Mouse (Mus musculus): Measurements from ENCODE around the gene Htr1d. TPM values are rescaled to one million over a fixed set of nuclear protein-coding genes. Genes with fewer than 3 reads are reported as not detected.

The Htr1d gene
- polyA plus RNA-seq (2016; fragmentation: Nextera tagmentation; extraction: Ambion mirVana): 0.16 TPM in 2 replicates

DNA sequence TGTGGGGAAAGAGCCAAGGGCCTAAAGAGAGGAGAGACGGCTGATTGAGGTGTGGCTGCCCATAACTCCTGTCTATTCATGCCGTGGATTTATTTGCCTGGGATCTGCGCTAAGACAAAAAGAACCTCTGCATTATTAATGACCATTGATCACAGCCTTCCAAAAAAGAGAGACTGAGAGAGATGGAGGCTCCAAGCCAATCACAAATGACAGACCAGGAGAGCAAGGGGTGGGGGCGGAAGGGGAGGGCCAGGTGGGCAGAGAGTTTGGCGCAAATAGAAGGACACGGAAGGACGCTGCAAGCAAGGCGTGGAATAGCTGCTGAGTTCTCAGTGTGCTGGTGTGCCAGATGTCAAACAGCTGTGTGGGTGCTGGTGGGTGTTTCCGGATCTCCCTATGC, at the start of gene Htr1d:
Gene Htr1d (plus strand): TSS at position 301 of the 400 bp plus-strand sequence.
- no peak within 1 kb of the TSS; the same call in 1 of the 2 replicates for H3K27ac ChIP-seq (replicated peaks)
- 80% methylated on average over 9 of the region's 9 CpGs for WGBS
- peaks cover 96% of the 10 kb centered on the region for H3K27me3 ChIP-seq (replicated peaks; ENCODE audit: low read depth, poor library complexity, severe bottlenecking)
- peaks cover 41% of the 10 kb centered on the region for H3K4me1 ChIP-seq
- H3K4me3 ChIP-seq: peak within 1 kb of the TSS; percentile 67
- H3K36me3 ChIP-seq (replicated peaks): no peaks in the 10 kb centered on the region
- H3K9me3 ChIP-seq: no peaks in the 10 kb centered on the region
- no peak for DNase-seq (ENCODE audit: low spot score)

DNA sequence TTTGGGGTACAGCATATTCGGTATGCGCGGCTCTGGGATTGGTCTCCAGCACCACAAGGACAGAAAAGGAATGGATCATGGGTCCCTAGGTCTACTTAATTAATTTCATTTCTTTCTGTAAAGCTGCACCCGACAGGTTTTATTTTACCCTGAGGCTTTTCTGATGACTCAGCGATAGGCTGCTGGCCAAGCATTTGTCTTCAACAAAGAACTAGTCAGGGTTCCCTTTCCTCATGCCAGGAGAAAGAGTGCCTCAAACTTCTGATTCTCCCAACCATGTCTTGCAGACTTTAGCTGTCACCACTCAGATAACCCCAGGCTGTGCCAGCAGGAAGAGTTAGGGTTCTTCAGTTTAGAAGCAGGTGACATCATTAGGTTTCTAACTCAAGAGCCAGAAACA, 46.3 kb upstream of the Htr1d start:
- H3K36me3 ChIP-seq (replicated peaks): no peaks in the 10 kb centered on the region
- no peak for DNase-seq (ENCODE audit: low spot score)
- H3K9me3 ChIP-seq: no peaks in the 10 kb centered on the region
- peaks cover 9% of the 10 kb centered on the region; the same call in 1 of the 2 replicates for H3K4me1 ChIP-seq
- no peaks in the 10 kb centered on the region for H3K27me3 ChIP-seq (replicated peaks; ENCODE audit: low read depth, poor library complexity, severe bottlenecking)
- no peak overlapping the region for H3K4me3 ChIP-seq
- 88% methylated on average over 5 of the region's 5 CpGs for WGBS
- H3K27ac ChIP-seq (replicated peaks): no peak overlapping the region

DNA sequence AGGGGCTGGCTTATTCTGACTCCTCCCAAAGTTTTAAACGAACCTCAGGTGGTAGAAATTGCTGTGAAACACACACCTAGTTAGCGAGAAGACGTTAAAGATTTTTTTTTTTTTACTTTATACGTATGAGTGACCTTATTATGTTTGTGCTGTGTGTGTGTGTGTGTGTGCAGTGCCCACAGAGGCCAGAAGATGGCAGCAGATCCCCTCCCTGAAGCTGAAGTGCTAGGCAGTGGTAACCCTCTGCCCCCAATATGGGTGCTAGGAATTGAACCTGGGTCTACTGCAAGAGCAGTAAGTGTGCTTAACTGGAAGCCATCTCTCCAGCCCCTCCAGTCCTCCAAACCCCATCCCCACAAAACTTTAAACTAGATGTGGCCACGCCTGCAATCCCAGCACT, 40.3 kb upstream of the Htr1d start:
- DNase-seq (ENCODE audit: low spot score): no peak
- Histone ChIP-seq H3K9me3 (no peaks in the 10 kb centered on the region), H3K4me3 (no peak overlapping the region), H3K36me3 (replicated peaks) (no peaks in the 10 kb centered on the region), H3K4me1 (peaks cover 4% of the 10 kb centered on the region; the same call in 1 of the 2 replicates), H3K27ac (replicated peaks) (no peak overlapping the region), H3K27me3 (replicated peaks; ENCODE audit: low read depth, poor library complexity, severe bottlenecking) (no peaks in the 10 kb centered on the region)
- WGBS: 86% methylated on average over 5 of the region's 5 CpGs

DNA sequence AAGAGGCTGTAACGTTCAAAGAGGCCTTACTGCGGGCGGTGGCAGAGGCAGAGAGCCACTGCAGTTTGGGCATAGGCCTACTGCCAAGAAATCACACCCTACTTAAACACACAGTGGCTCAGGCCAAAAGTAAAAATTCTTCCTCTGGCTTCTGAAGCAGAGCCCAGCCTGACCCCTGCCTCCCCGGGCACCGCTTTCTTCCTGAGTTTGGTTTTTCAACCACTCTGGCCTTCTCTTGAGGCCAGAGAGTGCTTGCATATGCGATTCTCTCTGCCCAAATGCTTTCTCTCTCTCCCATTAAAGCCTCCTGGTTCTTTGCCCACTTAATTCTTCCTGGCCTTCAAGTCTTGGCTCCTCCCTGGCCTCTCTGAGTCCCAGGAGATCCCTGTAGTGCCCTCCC, 39.5 kb upstream of the Htr1d start:
- Histone ChIP-seq H3K27ac (replicated peaks) (no peak overlapping the region), H3K4me3 (no peak overlapping the region), H3K36me3 (replicated peaks) (no peaks in the 10 kb centered on the region), H3K9me3 (no peaks in the 10 kb centered on the region), H3K27me3 (replicated peaks; ENCODE audit: low read depth, poor library complexity, severe bottlenecking) (no peaks in the 10 kb centered on the region), H3K4me1 (peaks cover 7% of the 10 kb centered on the region; the same call in 1 of the 2 replicates)
- WGBS: 84% methylated on average over 6 of the region's 6 CpGs
- no peak for DNase-seq (ENCODE audit: low spot score)

DNA sequence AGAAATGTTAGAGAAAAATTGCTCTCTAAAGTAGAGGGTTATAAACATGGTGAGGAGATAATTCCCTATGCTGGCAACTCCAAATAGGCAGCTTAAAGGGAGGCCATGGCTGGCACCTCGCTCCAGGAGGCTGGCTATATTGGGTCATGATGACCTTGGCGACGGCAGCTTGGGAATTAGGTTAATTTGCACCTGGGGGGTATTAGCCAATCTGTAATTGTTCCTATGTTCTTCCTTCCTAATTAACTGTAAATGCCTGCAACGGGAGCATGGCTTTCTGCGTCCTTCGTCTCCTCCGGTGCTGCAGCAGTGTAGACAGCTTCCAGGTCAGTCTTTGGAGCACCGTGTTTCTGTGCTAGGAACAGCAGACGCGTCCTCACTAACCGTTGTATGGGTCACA, 36.1 kb upstream of the Htr1d start:
- H3K9me3 ChIP-seq: no peaks in the 10 kb centered on the region
- 66% methylated on average over 11 of the region's 11 CpGs for WGBS
- no peak overlapping the region for H3K27ac ChIP-seq (replicated peaks)
- H3K4me1 ChIP-seq: peaks cover 7% of the 10 kb centered on the region; the same call in 1 of the 2 replicates
- no peak for DNase-seq (ENCODE audit: low spot score)
- no peaks in the 10 kb centered on the region for H3K36me3 ChIP-seq (replicated peaks)
- H3K4me3 ChIP-seq: no peak overlapping the region
- no peaks in the 10 kb centered on the region for H3K27me3 ChIP-seq (replicated peaks; ENCODE audit: low read depth, poor library complexity, severe bottlenecking)

DNA sequence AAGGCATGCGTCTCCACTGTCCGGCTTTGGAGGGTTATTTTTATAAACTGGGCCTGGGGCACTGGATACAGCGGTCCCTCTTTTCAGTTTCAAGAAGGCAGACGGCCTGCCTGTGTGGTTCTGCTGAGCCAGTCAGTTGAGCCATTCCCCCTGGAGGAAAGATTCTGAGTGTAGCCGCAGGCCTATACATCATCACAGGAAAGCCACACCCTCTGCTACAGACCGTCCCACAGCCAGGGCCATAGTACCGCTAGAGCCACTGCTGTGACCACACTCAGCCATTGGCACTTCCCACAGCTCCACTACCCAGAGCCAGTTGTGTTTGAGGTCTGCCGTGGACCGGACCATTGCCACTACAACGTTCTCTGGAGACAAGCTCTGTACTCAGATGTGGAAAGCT, 21.5 kb upstream of the Htr1d start:
- Histone ChIP-seq H3K36me3 (replicated peaks) (no peaks in the 10 kb centered on the region), H3K9me3 (no peaks in the 10 kb centered on the region), H3K4me1 (0 out of 2 replicates have a peak, but pooled peaks cover 5% of the 10 kb centered on the region), H3K27ac (replicated peaks) (no peak overlapping the region), H3K27me3 (replicated peaks; ENCODE audit: low read depth, poor library complexity, severe bottlenecking) (no peaks in the 10 kb centered on the region), H3K4me3 (no peak overlapping the region)
- WGBS: 86% methylated on average over 10 of the region's 10 CpGs
- no peak for DNase-seq (ENCODE audit: low spot score)

DNA sequence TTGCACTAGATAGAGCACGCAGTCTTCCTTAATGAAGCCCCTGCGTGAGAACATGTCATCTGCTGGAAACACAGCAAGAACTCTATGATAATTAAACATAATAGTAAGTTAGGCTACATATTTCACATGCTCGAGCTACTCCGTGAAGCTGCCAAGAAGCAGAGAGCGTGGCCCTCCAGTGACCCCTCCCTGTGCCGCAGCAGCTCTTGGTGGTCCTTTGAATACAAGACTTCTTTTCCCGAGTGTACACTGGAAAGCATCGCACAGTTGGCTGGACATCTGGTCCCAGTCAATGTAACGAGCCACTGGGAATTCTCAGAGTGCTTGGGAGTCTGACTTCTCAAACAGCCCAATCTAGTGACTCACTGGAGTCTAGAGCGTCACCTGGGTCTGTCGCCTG, 15.5 kb upstream of the Htr1d start:
- Histone ChIP-seq H3K27me3 (replicated peaks; ENCODE audit: low read depth, poor library complexity, severe bottlenecking) (no peaks in the 10 kb centered on the region), H3K36me3 (replicated peaks) (no peaks in the 10 kb centered on the region), H3K9me3 (no peaks in the 10 kb centered on the region; the same call in 1 of the 2 replicates), H3K27ac (replicated peaks) (no peak overlapping the region), H3K4me3 (no peak overlapping the region), H3K4me1 (peaks cover 4% of the 10 kb centered on the region; the same call in 1 of the 2 replicates)
- DNase-seq (ENCODE audit: low spot score): peak; percentile 21
- 67% methylated on average over 11 of the region's 11 CpGs for WGBS

DNA sequence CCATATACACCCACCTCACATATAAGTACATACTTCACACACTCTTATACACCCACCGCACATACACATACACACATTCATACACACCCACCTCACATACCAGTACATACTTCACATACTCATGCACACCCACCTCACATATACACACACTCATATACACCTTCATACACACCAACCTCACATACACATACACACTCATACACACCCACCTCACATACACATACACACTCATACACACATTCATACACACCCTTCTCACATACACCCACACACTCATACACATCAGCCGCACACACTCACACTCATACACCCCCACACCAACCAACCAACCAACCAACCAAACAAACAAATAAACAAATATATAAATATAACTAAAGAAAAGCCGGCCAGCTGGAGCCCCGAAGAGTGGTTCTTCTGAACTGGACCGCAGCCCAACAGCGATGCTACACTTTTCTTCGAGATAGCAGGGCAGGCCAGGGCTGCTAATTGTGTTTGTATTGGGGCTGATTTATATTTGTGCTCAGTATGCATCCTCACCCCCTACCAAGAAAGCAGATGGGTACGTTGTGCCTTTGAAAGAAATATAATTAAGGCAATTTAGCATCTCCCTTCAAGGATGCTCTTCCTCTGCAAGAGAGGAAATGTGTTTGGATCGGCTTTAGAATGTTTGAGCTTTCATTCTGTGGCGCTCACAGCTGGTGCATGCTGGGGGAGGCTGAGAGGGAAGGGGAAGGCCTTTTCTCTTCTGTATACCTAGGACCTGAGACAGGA, 11.1 kb upstream of the Htr1d start:
- Histone ChIP-seq H3K4me1 (peaks cover 4% of the 10 kb centered on the region; the same call in 1 of the 2 replicates), H3K36me3 (replicated peaks) (no peaks in the 10 kb centered on the region), H3K27me3 (replicated peaks; ENCODE audit: low read depth, poor library complexity, severe bottlenecking) (no peaks in the 10 kb centered on the region), H3K4me3 (no peak overlapping the region), H3K9me3 (no peaks in the 10 kb centered on the region; the same call in 1 of the 2 replicates), H3K27ac (replicated peaks) (no peak overlapping the region)
- WGBS: 82% methylated on average over 10 of the region's 10 CpGs
- DNase-seq (ENCODE audit: low spot score): no peak

DNA sequence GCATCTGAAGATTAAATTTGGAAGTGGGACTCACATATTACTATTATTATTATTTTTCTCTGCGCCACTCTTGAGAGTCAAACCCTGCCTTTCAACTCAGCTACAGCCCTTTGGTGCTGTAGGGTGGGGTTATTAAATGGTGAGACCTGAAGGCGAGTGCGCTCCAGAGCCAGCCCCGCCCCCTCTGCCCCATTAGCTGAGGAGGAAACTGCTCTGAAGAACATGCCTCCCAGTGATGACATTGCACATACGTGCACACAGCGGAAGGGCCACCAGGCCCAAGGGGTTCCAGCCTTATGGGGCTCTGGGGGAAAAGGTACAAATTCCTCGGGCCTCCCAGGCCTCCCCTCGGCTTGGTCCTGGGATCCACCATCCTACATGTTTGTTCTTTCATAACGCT, 7.8 kb upstream of the Htr1d start:
- DNase-seq (ENCODE audit: low spot score): no peak
- Histone ChIP-seq H3K4me1 (peaks cover 13% of the 10 kb centered on the region), H3K4me3 (no peak overlapping the region), H3K27me3 (replicated peaks; ENCODE audit: low read depth, poor library complexity, severe bottlenecking) (peaks cover 32% of the 10 kb centered on the region), H3K27ac (replicated peaks) (no peak overlapping the region), H3K9me3 (no peaks in the 10 kb centered on the region), H3K36me3 (replicated peaks) (no peaks in the 10 kb centered on the region)
- WGBS: 87% methylated on average over 9 of the region's 9 CpGs

DNA sequence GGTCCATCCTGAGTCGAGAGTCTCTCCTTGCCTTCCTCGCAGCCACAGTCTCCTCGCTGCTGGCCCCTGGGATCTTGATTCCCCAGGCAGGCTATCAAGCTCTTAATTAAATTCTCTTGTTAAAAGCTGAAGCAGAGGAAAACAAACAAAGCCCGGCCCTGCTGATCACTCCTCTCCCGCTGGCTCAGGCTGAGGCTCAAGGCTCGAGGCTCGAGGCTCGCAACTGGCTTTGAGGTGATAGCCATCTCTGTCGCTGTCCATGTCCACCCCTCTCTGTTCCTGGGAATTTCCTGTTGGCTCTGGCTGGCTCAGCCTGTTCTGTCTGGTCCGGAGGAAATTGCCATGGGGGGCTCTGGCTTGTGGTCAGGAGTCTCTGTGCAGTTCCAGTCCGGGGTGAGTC, 4.4 kb upstream of the Htr1d start:
- DNase-seq (ENCODE audit: low spot score): peak; percentile 27
- peaks cover 67% of the 10 kb centered on the region for H3K27me3 ChIP-seq (replicated peaks; ENCODE audit: low read depth, poor library complexity, severe bottlenecking)
- 7% methylated on average over 11 of the region's 11 CpGs for WGBS

DNA sequence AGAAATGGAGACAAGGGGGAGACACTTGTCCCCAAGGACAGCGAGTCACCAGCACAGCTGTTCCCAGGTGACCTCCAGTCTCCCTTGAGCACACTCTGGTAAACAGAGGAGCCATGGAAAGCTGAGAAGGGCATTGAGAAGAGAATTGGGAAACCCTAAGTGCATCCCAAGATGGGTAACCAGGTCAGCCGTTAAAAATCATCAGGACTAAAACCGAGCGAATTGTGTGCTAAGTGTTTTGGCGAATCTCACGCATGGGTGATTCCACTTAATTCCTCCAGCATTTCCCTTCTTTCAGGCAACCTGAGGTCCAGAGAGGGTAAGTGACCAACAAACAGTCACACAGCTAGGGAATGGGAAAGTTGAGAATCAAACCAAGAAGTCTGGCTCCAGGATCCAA, 3.9 kb upstream of the Htr1d start:
- H3K36me3 ChIP-seq (replicated peaks): no peaks in the 10 kb centered on the region
- H3K27ac ChIP-seq (replicated peaks): no peak overlapping the region
- peaks cover 71% of the 10 kb centered on the region for H3K27me3 ChIP-seq (replicated peaks; ENCODE audit: low read depth, poor library complexity, severe bottlenecking)
- WGBS: 60% methylated on average over 6 of the region's 6 CpGs
- no peak overlapping the region for H3K4me3 ChIP-seq
- peaks cover 33% of the 10 kb centered on the region for H3K4me1 ChIP-seq
- H3K9me3 ChIP-seq: no peaks in the 10 kb centered on the region
- DNase-seq (ENCODE audit: low spot score): no peak

More for the DNA sequence above, 4.4 kb upstream of the Htr1d start:
- Histone ChIP-seq H3K27ac (replicated peaks) (no peak overlapping the region), H3K36me3 (replicated peaks) (no peaks in the 10 kb centered on the region), H3K4me1 (peaks cover 29% of the 10 kb centered on the region), H3K9me3 (no peaks in the 10 kb centered on the region), H3K4me3 (no peak overlapping the region)

DNA sequence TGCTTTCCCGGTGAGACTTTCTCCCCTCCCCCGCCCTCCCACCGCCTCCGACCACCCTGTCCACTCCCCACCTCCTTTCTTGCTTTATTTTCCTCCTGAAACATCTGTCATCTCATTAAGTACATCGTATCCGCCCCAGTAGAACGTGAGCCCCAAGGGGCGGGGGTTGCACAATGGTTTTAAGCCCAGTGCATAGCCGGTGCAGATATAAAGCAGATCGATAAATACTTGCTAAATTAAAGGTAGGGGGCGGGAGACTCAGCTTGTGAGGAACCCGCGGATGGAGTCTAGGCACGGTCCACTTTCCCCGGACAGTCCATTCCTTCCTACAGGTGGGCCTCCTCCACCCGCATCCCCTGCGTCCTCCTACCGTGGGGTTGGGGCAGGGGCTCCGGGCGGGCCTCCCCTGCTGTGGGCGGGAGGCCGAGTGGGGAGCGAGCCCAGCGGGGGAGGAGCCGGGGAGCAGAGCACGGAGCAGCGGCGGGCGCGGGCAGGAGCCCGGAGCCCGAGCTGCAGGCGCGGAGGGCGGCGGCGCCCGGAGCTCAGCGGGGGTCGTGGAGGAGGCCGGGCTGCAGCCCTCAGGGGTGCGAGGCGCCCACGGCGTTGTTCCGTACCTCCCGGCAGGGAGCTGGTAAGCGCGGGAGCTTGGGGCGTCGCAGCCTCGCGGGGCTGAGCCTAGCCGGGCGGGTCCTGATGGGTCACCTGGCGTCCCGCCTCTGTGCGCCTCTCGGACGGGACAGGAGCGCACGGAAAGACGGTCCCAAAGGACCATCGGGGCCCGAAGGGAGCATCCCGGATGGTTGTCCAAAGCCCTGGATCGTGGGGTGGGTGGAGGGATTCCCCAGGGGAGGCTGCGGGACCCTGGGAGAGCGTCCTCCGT, 1.0 kb downstream of the Htr1d start:
- Histone ChIP-seq H3K9me3 (no peaks in the 10 kb centered on the region), H3K4me1 (peaks cover 34% of the 10 kb centered on the region), H3K27me3 (replicated peaks; ENCODE audit: low read depth, poor library complexity, severe bottlenecking) (peaks cover 94% of the 10 kb centered on the region), H3K27ac (replicated peaks) (no peak overlapping the region; the same call in 1 of the 2 replicates), H3K4me3 (peak overlapping the region; percentile 67), H3K36me3 (replicated peaks) (no peaks in the 10 kb centered on the region)
- WGBS: 1% methylated on average over 70 of the region's 70 CpGs
- DNase-seq (ENCODE audit: low spot score): peak; percentile 51

Measured in embryonic facial prominence, embryonic 10.5 days (tissue).